Mouse (Mus musculus) cerebellum, adult 9-10 months (tissue): ENCODE measurements at regions not wholly inside any gene's neighbourhood (a gene's known extent, or its start where the extent isn't known, plus 50 kb on each side); places are given as distances from the start of the nearest gene placed in this dataset.
"Not testable (repeated sequence)": the region's sequence is repeated elsewhere in the genome, so short reads cannot be mapped to it uniquely, and the experiment has no call there.

Experiments used
- DNase-seq: peaks from one replicate; pipeline ENCODE4 v3.0.0; 2022

- no peak for DNase-seq
Observed at GRCm38 (mm10) chr12:104637046-104638032, 114.4 kb downstream of the Dicer1 start.

DNA sequence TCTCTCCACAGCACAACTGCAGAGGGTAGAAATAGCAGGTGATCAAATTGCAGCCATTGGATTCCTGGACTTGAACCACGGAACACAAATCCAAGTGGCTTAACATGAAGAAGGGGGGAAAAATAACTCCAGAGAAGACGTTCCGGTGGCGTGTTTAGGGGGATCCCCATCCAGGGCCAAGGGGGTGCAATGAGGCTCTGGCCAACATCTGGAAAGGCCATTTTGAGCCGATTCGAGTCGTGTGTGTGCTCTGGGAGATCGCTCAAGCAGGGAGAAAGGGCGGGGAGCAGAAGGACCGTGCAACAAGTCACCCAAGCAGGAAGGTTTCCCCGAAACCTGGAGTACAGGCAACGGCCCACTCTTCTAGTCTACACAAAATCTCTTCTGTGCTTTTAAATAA is 115.3 kb downstream of the Dicer1 start:
- no peak for DNase-seq

GRCm38 (mm10) chr12:104634818-104635217 is 116.9 kb downstream of the Dicer1 start:
- DNase-seq, result no peak

DNA sequence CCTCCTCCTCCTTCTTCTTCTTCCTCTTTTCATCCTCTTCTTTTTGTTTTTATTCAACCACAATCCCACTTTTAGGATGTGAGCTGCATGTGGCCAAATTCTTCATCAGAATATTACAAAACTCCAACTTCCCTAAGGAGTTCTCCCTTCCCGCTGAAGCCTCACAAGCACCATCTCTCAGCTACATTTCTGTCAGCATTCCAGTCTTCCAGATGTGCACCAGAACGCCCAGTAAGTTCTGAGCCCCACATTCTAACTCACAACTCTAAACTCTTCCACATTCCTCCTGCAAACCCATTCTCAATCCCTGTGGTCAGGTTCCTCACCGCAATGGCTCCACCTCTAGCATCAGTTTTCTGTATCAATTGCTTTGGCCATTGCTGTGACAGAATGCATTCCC is 121.2 kb downstream of the Dicer1 start:
- DNase-seq, result no peak

GRCm38 (mm10) chr12:104629449-104629848 is 122.3 kb downstream of the Dicer1 start:
- DNase-seq, result no peak

- DNase-seq, result no peak
Observed at GRCm38 (mm10) chr12:104626054-104626453, 125.7 kb downstream of the Dicer1 start.

GRCm38 (mm10) chr12:104623896-104624685 is 127.7 kb downstream of the Dicer1 start:
- no peak for DNase-seq

DNA sequence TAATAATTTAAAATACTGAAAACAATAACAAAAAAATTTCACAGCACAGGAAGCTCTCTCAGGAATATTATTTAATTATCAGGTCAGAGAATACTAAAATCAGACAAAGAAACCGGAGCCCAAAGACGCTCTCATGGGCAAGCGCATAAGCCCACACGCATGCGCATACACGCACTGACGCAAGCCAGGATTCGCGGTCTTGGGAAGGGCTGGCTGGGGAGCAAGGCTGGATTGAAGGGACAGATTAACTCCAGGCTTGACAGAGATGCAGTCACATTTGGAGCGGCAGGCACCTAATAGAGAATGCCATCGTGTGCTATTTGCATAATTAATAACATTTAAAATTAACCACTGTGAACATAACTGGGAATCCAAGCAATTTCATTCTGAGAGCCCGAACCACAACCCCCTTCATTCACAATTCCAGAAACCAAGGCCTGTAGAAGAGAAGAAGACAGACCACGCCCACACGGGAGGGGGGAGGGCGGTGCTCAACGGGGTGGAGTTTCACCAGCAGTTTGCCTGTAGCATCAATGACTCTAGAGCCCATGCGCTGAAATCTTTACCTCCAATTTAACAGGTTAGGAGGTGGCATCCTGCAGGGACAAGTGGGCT is 134.5 kb downstream of the Dicer1 start:
- DNase-seq, result peak; percentile 7

DNA sequence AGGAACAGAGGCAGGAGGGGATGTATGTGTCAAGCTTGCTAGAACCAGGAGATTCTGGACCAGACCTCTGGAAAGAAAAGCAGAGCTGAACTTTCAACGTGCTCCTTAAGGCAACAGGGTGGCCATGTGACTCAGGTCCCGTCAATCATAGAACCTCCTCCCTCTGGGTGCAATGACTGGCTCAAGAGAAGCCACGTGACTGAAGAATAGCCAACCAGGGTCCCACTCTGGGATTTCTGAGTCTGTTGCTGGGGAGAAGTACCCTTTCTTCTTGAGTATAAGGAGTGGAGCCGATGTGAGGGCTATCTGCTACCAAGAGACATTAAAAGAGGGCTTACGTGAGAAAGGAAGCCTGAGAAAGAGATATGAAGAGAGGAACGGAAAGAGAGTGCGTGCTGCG is 137.5 kb downstream of the Dicer1 start:
- no peak for DNase-seq

- no peak for DNase-seq
Observed at GRCm38 (mm10) chr12:104609767-104610166, 136.6 kb upstream of the Gsc start.

DNA sequence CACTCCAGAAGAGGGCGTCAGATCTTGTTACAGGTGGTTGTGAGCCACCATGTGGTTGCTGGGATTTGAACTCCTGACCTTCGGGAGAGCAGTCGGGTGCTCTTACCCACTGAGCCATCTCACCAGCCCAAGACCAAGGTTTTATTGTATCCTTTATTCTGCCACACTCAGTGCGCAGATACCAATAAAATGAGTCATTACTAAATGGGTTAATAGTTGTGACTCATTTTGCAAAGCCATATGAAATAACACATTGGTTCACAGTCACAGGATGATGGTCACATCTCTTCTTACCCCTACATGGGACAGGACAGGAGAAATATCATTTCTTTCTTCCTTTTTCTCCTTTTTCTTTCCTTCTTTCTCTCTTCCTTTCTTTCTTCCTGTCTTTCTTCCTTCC is 135.8 kb upstream of the Gsc start:
- DNase-seq, result not testable (repeated sequence)

GRCm38 (mm10) chr12:104607410-104607809 is 134.3 kb upstream of the Gsc start:
- no peak for DNase-seq

DNA sequence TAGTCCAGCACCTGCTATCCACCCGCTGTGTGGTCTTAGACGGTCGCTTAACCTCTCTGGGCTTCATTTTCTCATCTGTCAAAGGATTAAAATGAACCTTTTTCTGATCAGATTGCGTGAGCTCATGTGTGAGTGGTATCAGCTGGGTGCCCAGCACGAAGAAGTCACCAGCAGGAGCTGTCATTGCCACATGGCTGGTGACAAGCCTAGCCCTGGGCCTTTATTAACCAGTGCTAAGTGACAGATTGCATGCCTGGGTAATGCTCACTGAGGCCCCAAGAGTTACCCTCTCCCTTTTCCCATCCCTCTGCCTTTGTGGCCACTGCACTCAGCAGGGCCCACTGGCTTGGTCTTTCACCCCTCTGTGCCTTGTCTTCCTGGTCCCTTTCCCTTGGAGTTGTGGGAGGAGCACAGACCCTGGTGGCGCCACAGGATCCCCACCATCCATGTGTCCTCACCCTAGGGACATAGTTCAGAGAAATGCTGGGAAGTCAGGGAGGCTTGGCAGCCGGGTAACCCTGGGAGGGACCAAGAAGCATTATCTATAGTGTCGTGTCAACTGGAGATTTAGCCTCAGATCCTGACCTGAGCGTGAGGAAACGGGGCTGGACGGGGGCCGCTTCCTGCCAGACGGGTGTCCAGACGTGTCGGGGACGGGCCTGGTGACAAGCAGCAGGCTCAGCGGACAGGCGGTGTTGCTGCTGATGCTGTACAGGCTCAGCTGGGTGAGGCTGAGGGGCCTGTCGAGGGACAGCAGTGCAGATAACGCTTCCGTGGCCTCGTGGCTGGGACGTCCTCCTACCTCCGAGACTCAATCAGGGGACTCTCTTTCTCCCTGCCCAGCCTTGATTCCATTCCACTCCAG is 132.6 kb upstream of the Gsc start:
- DNase-seq, result no peak

- DNase-seq, result no peak
Observed at GRCm38 (mm10) chr12:104598056-104598455, 124.9 kb upstream of the Gsc start.

GRCm38 (mm10) chr12:104593526-104594155 is 120.5 kb upstream of the Gsc start:
- DNase-seq, result peak; percentile 7

GRCm38 (mm10) chr12:104592791-104593525 is 119.8 kb upstream of the Gsc start:
- DNase-seq, result no peak

DNA sequence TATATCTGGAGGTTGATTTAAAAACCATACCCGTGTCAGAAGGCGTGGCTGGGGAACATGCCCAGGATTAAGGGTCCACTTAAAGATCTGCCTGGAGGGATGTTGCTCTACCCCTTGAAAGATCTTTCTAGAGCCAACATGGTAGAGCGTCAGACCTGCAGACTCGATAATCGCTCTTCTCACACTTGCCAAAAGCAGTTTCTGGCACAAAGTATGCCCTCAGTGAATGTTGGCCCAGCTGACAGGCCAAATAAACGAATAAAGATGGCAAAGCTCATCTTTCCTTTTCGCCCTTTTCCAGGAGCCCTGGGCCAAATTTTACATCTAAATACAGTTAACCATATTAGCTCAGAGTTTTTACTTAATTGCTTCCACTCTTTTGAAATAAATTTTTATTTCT is 118.4 kb upstream of the Gsc start:
- DNase-seq, result no peak

- no peak for DNase-seq
Observed at GRCm38 (mm10) chr12:104590291-104590690, 117.2 kb upstream of the Gsc start.

DNA sequence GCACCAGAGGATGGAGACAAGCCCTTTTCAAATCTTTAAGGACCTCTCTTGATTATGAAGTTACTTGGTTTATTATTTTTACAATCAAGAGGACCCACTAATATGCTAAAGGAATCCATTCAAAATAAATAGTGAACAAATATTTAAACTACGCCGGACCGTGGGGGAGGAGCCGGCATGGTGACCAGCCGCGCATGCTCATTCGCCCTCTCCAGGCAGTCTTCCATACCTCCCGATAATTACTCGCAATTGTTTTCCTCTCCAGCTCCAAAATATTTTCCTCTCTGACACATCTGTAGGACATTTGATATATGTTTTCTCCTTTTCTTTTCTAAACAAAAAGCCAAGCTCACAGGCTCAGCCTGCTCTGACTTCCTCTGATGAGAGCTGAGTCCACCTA is 111.3 kb upstream of the Gsc start:
- DNase-seq, result no peak

DNA sequence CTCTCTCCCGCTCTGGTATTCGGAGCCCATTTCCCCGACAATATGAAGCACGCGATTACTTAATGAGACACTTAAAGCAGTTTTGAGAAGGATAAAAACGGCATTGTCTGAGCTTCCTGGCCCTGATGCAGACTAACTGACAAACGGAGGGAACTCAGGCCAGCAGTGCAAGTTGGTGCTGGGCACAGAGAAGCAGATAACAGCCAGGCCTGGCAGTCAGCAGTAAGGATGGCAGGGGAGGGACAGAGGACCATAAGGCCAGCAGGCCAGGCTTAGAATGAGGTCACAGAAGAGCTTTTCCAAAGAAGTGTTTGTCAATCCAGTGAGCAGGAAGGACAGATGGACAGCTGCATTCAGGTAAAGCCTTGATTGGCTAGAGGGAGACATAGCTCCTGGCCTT is 107.7 kb upstream of the Gsc start:
- DNase-seq, result no peak

- no peak for DNase-seq
Observed at GRCm38 (mm10) chr12:104567622-104568021, 94.5 kb upstream of the Gsc start.
